Mouse (Mus musculus): ENCODE measurements around the gene Srd5a1.

DNA sequence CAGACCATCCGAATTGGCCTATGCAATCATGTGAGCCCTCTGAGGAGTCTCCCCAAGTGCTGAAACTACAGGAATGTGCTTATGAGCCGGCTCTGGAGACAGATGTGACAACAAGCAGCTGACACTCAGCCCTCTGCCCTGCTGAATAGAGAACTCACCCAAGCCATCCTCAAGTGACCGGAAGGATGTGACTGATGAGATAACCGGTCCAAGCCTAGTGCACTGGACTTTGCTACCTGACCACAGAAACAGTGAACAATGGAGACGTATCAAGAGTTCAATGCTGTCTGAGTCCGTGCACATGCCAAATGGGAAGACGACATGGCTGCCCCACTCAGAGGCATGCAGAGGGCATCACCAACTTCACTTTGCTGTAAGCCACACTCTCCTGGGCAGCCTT lies 82.7 kb downstream of the Srd5a1 start:
- no peak for TF ChIP-seq GATA1 (IDR thresholded peaks at IDR 0.05; ENCODE audit: borderline replicate concordance, low read length)
- no peak for TF ChIP-seq FLI1 (IDR thresholded peaks at IDR 0.05; ENCODE audit: low read length)

Measured in megakaryocyte, embryonic 14.5 days (primary cell).